In genomic region chr11:27264253-27264652, GRCm38 (mm10) we compare ENCODE assay signal across 9 mouse cellular contexts.
DNase-seq lines count a peak whose midpoint lies in the region; ATAC-seq lines count a peak whose summit lies in the region.
"Had no signal": no experiment of that assay in that cellular context is flagged by ENCODE, and none has a peak within 500 bp of the region (broad histone marks: within the 10 kb centered on the region; RNA-seq: fewer than 3 reads in every experiment).

No protein-coding gene starts in this region.

- no peak overlapping the region for H3K4me2 ChIP-seq in intestine, embryonic 14.5 days (ENCODE audit: low read length)
- H3K4me2 ChIP-seq in intestine, embryonic 16.5 days (ENCODE audit: low read depth, low read length): no peak overlapping the region
- H3K4me2 ChIP-seq: limb, embryonic 13.5 days had no signal

- intact Hi-C loops in left cerebral cortex, postnatal 4 days (cut with DNase I): loop anchor here (5.0 kb wide), 1 partner anchor 1323 kb away; no protein-coding TSS in a partner anchor

- ATAC-seq in intestine, embryonic 14.5 days (replicated peaks; ENCODE audit: low FRiP score, low TSS enrichment, low read depth): no peak
- ATAC-seq in intestine, embryonic 16.5 days: no peak

- H3K4me3 ChIP-seq in intestine, embryonic 14.5 days (ENCODE audit: low read depth, low read length): no peak overlapping the region
- H3K4me3 ChIP-seq in intestine, embryonic 16.5 days (ENCODE audit: low read length): no peak overlapping the region
- no peak overlapping the region for H3K4me3 ChIP-seq in forebrain, embryonic 10.5 days
- H3K4me3 ChIP-seq: limb, embryonic 13.5 days had no signal

- no peak overlapping the region for H3K9ac ChIP-seq in intestine, embryonic 14.5 days (ENCODE audit: low read length)
- no peak overlapping the region for H3K9ac ChIP-seq in intestine, embryonic 16.5 days (ENCODE audit: low read depth, low read length)
- H3K9ac ChIP-seq: limb, embryonic 13.5 days had no signal

- no peaks in the 10 kb centered on the region for H3K9me3 ChIP-seq in intestine, embryonic 14.5 days (ENCODE audit: control insufficient read depth, low read length)
- H3K9me3 ChIP-seq in intestine, embryonic 16.5 days (ENCODE audit: control insufficient read depth, low read length): no peaks in the 10 kb centered on the region
- H3K9me3 ChIP-seq in forebrain, embryonic 10.5 days: no peaks in the 10 kb centered on the region
- H3K9me3 ChIP-seq: limb, embryonic 13.5 days had no signal

- no peaks in the 10 kb centered on the region for H3K27me3 ChIP-seq in intestine, embryonic 14.5 days (replicated peaks; ENCODE audit: control insufficient read depth, insufficient read depth, low read length)
- H3K27me3 ChIP-seq in intestine, embryonic 16.5 days (replicated peaks; ENCODE audit: control insufficient read depth, insufficient read depth, low read length): no peaks in the 10 kb centered on the region
- no peaks in the 10 kb centered on the region for H3K27me3 ChIP-seq in forebrain, embryonic 10.5 days (ENCODE audit: poor library complexity, severe bottlenecking)
- H3K27me3 ChIP-seq: limb, embryonic 13.5 days had no signal

- no peak overlapping the region for H3K27ac ChIP-seq in intestine, embryonic 14.5 days (ENCODE audit: low read depth)
- H3K27ac ChIP-seq in intestine, embryonic 16.5 days (ENCODE audit: low read length): no peak overlapping the region
- H3K27ac ChIP-seq in forebrain, embryonic 10.5 days: no peak overlapping the region
- H3K27ac ChIP-seq: limb, embryonic 13.5 days had no signal

- H3K36me3 ChIP-seq in intestine, embryonic 14.5 days (ENCODE audit: control insufficient read depth, insufficient read depth, low read length): no peaks in the 10 kb centered on the region
- no peaks in the 10 kb centered on the region for H3K36me3 ChIP-seq in intestine, embryonic 16.5 days (ENCODE audit: control insufficient read depth, insufficient read depth, low read length)
- H3K36me3 ChIP-seq in forebrain, embryonic 10.5 days (replicated peaks): no peaks in the 10 kb centered on the region
- H3K36me3 ChIP-seq: limb, embryonic 13.5 days had no signal

- peak; percentile 63 for DNase-seq in intestine, embryonic 14.5 days (ENCODE audit: low spot score)
- DNase-seq in adrenal gland, adult 8-10 months: peak; percentile 14
- peak; percentile 53 for DNase-seq in forebrain, embryonic 10.5 days (ENCODE audit: extremely low spot score, low spot score)
- peak; percentile 29 for DNase-seq in kidney, adult 9 months
- DNase-seq in left cerebral cortex, postnatal 4 days: peak; percentile 67
- DNase-seq in right cerebral cortex, adult 18-20 months: peak; percentile 50
- DNase-seq in gastrocnemius, postnatal 25 days: no peak

- 0% methylated on average over 1 of the region's 1 CpGs for WGBS in intestine, embryonic 14.5 days
- 3% methylated on average over 1 of the region's 1 CpGs for WGBS in intestine, embryonic 16.5 days
- WGBS in forebrain, embryonic 10.5 days: 0% methylated on average over 1 of the region's 1 CpGs

- H3K4me1 ChIP-seq in intestine, embryonic 14.5 days (replicated peaks; ENCODE audit: control insufficient read depth, insufficient read depth, low read length): no peaks in the 10 kb centered on the region
- no peaks in the 10 kb centered on the region for H3K4me1 ChIP-seq in intestine, embryonic 16.5 days (ENCODE audit: control insufficient read depth, insufficient read depth, low read length)
- H3K4me1 ChIP-seq in forebrain, embryonic 10.5 days: no peaks in the 10 kb centered on the region
- H3K4me1 ChIP-seq: limb, embryonic 13.5 days had no signal
